Mouse (Mus musculus) c-Kit-negative CD71-positive TER-119-positive erythroid progenitor cells, embryonic 14.5 days (primary cell): Measurements from ENCODE around the gene Gm11444.
A peak's percentile ranks its signal among the peaks of the same experiment; 100 is the strongest.

Experiments
- DNase-seq: peaks from one replicate; pipeline ENCODE4 v3.0.0-alpha.2; 2013; ENCODE audit warnings: low read depth, low spot score

Gm11444 gene

DNA sequence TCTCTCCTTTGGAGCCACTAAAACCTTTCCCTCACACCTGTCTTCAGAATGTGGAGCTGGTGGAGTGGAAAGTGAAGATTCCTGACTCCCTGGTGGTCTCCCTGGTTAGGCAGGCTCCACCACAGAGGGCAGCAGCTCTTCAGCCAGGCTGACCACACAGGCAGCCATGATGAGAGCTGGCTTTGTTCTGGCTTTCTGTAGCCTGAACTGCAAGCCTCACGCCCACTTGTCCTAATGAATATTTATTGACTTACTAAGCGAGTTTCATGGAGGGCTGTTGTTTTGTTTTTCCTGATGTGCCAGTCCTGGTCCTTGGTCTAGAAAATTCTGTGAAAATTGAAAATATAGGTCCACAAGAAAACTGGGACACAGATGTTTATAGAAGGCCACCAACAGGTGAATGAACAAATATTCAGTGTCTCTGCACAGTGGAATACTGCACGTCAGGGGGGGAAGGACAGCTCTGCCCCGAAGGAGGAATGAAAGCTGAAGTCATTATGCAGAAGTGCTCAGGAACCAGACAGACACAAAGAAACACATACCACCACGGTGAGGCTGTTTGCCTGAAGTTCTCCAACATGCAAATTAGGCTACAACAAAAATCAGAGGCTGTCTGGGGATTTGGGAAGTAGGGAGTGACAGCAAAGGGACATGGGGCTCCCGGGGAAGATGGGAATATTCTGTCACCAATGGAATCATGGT is 8.0 kb upstream of the Gm11444 start:
- no peak for DNase-seq

DNA sequence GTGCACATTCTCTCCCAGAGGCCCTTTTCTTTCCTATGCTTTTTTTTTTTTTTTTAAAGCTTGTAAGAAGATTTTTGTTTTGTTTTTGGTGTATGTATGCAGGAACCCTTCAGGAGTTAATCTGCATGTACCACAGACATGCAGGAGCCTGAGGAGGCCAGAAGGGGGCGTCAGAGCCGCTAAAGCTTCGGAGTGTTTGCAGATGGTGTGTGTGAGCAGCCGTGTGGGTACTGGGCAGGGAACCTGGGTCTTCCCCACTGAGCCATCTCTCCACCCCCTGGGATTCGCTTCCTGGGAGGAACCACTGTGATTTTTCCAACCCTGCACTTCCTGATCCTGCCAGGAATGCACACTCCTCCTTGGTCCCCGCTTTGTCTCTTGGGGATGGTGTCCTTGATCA is 625 bp upstream of the Gm11444 start:
- DNase-seq: no peak

DNA sequence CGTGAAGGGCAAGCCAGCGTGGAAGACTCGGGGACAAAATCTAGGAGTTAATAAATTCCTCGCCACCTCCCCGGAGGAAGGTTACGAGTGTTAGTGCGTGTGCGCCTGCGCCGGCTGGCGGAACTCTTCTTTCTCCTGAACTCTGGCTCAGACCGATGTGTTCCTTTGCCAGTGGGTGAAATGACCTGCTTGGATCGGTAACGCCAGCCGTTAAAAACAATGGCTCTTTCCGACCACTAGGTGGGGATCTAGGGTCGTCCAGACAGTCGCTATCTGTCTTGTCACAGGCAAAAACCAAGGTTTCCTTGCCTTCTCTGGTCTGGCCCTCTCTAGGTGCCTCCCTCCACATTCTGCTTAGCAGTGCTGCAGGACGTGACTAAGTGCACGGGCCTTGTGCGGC is 1.1 kb downstream of the Gm11444 start:
- peak; percentile 28 for DNase-seq

DNA sequence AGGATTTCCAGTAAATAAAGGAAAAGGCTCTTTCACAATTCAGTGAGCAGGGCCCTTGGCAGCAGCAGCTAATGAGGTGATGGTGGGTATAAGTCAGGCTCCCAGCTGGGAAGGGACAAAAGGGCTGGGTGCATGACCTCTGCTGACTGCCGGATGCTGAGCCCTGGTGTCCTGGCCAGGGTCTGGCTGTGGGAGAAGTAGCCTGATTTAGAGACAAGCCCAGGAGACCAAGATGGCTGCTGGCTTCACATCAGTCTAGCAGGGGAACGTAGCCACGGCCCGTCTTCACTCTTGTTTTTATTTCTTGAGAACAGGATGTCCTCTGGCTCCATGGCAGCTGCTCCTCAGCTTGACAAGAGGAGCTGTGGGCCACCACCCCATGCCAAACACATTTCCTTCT is 3.6 kb downstream of the Gm11444 start:
- DNase-seq: no peak

DNA sequence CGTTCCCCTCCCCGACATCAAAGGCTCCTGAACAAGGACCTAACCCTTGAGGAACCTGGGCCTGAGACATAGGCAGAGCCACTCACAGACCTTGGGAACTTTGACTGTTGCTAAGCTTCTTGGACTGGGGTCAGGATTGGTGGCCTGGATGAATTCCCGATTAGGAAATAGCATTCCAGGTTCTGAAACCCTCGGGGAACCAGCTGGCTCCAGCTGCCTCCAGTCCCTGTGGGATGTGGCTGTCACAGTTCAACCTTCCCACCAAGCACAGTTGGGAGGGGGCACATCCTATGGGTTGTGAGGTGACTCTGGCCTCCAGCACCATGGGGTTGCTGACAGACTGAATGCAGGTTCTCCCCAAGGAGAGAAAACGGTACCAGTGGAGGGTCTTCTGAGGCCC is 4.2 kb downstream of the Gm11444 start:
- DNase-seq: no peak

DNA sequence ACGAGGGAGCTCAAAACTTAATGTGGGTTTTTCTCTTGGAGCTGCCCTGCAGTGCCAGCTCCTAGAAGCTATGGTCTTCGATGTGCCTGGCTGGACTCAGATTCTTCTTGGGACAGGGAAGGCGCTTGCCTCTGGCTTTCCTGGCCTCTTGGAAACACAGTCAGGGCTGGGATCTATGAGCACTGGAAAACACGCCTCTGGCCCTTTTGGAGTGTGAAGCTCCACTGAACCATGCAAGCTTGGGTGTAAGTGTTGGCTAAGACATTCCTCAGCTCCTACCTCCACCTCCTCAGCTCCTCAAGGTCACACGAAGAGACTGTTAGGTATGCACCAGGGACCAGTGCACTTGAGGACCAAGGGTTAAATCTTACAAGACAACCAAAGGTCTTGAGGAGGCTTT is 5.2 kb downstream of the Gm11444 start:
- no peak for DNase-seq

DNA sequence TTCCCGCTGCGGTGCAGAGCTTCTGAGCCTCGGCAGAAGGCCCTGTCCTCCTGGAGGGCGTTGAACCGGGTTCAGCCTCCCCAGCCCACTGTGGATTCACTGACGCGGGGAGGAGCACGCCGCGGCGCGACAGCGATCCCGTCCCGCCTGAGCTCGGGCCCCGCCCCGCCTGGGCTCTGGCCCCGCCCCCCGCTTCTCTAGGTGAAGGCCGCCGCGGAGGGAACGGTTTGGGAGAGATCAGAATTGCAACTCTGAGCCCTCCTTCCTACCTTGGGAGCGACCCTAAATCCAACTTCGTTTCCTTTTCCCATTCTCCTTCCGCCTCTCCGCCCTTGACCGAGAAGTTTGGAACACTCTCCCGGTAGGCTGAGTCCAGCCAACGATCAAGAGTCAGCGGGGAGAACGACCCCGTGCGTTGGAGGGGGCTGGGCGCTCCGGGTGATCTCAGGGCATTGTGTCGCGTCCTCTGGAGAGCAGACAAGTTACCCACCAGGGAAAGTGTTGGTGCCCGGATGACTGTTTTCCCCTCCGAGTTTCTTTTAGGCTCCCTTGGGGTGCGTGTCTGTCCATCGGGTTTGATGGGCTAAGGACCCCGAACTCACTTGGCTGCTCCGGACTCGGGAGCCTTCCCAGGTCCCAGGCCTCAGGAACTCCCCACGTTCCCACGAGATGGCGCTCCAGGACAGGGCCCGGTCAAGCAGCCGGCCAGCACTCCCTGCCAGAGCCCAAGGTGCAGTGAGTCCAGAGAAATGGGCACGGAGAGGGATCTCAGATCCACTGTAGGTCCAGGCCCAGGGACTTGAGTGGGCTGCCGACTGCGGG is 5.8 kb downstream of the Gm11444 start:
- no peak for DNase-seq

DNA sequence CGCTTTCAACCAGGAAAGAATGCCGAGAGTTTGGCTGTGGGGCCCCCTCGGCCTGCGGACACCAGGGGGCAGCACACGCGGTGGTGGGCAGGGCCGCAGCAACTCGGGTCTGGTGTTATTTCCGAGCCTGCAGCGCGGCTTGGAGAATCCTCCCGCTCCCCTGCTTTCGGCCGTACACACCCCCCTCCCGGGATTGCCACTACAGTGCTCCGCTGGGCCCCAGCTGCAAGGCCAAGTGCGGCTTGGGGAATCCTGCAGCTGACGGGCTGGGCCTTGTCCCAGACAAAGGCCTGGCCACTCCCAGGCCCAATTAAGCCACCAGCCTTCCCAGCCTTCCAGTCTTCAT is 6.8 kb downstream of the Gm11444 start:
- DNase-seq: no peak

DNA sequence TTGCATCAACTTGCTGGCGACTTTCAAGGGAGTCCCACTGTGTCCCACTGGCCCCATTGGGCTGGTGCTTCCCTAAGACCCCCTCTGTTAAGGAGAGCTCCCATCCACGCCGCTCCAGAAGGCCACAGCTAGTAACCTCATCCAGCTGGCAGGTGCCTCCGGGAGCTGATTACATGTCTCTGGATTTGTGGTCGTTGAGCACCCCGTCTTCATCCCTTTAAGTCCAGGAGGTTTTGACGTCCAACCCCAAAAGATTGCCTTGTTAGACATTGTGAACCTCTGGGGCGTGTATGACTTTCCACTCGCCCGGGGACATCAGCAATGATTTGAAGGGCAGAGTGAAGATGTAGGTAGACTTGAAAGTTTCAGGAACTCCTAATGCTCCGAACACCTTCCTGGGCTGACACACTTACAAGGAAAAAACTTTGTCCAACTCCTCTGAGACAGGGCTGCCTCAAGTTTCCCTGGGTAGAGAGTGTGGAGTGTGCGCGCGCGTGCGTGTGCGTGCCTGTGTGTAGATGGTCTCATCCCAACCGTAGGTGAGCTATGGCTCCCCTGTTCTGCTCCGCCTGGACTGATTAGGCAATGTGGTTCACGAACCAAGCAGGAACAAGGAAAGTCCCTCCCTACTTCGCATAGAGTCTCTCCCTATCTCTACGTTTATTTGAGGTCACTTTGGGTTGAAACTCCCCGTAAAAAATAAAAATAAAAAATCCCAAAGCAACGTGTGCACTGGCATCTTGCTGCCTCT is 7.4 kb downstream of the Gm11444 start:
- DNase-seq: no peak

DNA sequence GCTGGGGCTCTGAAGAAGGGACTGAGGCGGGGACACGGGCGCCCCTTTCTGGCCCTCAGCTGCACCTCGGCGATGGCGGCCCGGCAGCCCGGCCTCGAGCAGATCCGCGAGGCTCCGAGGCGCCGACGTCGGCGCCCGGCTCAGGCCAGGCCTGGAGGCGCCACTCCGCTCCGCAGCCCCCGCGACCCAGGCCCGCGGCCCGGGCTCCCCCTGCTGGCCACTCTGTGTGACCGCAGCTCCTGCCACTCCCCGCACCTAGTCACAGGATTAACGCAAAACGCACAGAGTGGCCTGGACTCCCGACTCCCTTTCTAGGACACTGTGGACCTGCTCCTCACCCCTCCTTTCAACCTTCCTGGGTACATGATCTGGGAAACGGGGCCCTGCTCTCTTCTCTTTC is 8.2 kb downstream of the Gm11444 start:
- DNase-seq: no peak

DNA sequence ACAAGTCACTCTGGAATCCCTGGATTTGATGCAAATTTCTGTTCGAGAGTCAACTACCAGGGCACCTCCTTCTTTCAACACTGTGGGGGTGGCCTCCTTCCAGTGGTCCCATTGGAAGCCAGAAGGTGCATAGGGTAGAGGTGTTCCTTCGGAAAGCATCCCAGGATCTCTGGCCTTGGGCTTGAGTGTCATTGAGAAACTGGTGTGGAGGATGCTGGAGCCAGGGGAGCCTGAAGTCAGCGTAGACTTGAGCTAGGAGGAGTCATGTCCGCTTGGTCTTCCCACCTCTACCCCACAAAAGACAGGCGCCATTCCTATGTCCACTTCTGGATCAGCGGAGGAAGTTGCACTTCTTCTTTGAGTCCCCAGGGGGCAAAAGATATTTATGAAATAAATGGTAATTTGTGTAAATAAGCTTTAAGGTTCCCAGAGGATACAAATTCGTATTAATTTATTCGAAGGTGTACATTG is 8.9 kb downstream of the Gm11444 start:
- DNase-seq: no peak

DNA sequence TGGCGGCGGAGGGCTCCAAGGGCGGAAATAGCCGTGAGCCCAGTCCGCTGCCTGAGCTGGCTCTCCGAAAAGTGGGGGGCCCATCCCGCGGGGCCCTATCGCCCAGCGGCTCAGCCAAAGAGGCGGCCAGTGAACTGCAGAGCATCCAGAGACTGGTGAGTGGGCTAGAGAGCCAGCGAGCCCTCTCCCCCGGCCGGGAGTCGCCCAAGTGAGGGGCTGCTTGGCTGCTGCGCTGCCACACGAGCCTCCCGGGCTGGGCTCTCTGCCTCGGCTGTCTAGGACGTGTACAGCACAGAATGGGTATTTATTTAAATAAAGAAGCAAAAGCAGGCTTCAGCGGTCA is 9.4 kb downstream of the Gm11444 start:
- DNase-seq: no peak

DNA sequence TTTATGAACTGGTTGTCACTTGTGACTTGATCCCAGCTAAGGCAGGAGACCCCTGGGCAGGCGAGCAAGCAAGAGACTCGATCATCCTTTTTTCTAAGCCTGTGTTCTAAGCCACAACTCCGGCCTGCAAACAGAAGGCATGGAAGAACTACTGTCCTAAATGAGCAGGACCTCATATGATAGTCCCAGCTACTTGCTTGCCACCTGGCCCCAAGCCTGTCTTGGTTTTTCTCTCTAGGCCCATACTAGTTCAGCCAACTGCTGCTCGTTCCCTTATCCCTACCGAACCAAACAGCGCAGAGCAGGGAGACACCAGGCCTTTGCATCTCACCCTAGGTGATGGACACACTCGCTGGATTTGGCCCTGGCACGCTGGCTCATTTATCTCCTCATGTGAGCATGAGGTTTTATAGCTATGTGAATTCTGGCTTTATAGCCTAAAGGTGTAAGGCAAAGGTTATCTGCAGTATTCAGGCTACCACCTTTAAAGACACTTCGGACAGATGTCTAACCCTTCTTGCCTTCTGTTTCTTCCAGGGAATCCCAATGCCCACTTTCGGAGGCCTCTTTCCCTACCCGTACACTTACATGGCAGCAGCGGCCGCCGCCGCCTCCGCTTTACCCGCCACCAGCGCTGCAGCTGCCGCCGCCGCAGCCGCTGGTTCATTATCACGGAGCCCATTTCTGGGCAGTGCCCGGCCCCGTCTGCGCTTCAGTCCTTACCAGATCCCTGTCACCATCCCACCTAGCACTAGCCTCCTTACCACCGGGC is 9.9 kb downstream of the Gm11444 start:
- DNase-seq: no peak

DNA sequence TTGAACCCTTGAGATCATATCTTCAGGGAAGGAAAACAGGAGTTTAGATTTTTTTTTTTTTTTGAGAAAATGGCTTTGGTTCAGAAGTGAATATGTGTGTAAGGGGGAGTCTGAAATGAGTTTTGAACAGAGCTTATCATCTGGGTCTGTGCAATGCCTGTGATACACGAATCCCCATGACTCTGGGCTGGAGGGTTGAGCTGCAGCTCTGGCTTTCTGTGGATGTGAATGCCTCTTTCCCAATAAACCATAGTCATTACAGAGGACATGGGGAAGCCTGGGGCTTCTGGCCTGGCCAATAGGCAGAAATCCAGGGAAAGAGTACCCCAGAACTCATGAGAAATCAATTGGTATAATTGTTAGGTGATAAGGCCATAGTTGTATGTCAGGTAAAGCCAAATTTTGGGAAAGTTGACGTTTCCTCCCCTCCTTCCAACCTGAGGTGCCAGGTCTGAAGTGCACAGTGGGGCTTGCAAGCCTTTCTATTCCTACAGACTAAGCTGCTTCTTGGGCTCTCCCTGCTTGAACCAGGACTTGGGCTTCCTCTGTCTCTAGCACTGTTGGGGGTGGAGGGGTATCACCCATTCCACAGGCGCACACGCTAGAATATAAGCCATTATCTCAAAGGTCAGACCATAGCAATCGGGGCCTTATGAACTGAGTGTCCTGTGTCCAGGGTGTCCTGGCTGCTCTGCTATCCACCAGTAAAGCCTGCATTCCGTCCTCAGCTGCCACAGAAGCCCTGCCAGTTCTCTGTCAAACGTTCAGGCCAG is 10.7 kb downstream of the Gm11444 start:
- DNase-seq: no peak

DNA sequence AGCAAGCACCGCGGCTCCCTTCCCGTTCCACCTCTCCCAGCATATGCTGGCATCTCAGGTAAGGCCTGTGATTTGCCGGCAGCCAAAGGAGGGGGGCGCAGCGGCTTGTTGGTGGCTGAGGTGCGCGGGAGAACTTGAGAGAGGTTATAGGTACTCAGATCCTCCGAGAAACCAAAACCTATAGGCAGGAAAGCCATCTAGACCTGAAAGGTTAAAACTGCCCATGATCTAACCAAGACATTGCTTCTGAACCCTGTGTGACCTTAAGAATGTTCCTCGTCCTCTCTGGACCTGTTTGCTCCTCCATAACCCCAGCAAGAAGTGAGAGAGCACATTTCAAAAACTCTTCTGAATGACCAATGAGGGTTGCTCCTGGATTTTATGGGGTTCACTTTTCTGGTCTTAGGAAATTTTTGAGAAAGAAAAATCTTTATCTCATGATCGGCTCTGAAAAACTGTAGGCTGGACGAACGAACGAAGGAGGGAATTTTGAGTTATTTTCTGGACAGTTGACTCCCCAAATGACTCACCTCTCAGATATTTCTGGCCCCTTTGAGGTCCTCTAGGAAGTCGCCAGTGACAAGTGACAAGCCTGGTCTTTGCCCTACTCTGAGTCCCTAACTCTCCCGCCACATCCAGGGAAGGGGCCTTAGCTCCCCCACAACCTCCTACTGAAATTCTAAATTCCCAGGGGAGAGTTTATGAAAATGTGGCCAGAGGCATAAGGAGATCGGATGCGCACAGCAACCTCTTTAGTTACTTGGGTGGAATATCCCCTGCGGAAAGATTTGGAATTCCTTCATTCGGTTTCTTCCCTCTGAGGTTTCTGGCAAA is 11.5 kb downstream of the Gm11444 start:
- no peak for DNase-seq

DNA sequence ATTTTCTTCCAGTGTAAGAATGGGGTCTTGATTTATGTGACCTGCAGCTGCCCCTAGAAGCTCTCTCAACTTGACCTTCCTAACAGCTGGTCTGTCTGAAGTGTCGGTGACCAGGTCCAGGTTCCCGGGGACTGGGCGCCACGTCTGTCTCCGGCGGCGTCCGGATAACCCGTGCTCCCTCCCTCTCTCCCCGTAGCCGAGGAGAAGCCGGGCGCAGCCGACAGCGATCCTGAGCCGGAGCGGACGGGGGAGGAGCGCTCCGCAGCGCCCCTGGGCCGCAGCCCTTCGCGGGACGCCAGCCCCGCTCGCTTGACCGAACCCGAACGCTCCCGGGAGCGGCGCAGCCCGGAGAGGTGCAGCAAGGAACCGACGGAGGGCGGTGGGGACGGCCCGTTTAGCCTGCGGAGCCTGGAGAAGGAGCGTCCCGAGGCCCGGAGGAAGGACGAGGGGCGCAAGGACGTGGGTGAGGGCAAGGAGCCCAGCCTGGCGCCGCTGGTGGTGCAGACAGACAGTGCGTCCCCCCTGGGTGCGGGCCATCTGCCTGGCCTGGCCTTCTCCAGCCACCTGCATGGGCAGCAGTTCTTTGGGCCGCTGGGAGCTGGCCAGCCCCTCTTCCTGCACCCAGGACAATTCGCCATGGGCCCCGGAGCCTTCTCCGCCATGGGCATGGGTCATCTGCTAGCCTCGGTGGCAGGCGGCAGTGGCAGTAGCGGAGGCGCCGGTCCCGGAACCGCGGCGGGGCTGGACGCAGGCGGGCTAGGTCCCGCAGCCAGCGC is 12.3 kb downstream of the Gm11444 start:
- no peak for DNase-seq

DNA sequence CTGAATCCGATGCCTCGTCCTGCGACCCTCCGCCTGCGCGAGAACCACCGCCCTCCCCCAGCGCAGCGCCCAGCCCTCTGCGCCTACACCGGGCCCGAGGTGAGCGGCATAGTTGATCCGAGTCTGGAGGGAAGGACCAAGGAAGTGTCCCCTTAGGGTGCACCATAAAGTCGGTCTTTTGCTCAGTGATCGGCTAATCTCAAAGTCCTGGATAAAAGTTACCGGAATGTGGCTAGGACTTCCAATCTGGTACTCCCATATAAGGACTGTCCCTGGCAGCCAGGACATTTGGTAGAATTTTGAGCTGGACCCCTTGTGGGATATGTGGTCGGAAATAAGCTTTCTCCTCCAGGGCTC is 12.9 kb downstream of the Gm11444 start:
- no peak for DNase-seq

DNA sequence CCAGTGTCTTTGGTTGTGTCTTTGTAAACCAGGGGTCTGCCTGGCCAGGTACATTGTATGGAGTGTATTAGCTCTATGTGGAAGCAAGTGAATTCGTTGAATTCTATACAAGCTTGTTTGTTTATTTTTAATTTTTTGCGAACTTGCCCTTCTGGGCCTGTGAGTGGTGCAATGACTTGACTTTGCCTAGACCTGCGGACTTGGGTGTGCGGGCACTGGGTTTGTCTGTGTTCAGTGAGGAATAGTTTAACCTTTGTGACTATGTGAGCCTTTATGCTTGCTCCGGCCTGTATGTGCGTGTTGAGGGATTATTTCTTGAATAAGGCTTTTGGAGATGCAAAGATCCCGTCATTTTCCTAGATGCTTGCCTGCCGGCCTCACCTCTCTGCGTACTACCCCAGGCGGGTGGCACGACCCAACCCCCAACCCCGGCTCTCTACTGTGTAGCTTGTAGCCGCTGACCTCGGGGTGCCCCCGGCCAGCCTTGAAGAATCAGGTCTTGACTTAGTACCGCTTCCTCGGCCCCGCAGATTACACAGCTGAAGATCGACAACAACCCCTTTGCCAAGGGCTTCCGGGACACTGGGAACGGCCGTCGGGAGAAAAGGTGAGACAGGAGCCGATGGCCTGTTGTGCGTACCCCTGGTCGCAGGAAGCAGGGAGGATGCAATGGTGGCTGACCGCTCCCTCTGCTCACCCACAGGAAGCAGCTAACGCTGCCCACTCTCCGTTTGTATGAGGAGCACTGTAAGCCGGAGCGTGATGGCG is 13.4 kb downstream of the Gm11444 start:
- DNase-seq: no peak
